Mouse (Mus musculus) midbrain, embryonic 12.5 days (tissue): ENCODE measurements at regions not wholly inside any gene's neighbourhood (a gene's known extent, or its start where the extent isn't known, plus 50 kb on each side); places are given as distances from the start of the nearest gene placed in this dataset.

Experiments used
- ATAC-seq: fragments of 200-750 bp; cut with Nextera tagmentation; 2 replicates; pipeline ENCODE4 v1.8.0; 2017; ENCODE audit warnings: low read depth, moderate TSS enrichment, moderate library complexity; ENCODE audit not compliant: low FRiP score
- H3K27ac ChIP-seq: fragments of 300-500 bp; sonication (generic); replicated peaks from 2 replicates; pipeline ENCODE4 v1.5.1; 2016; ENCODE audit warnings: mild to moderate bottlenecking
- H3K27me3 ChIP-seq: fragments of 300-500 bp; sonication (generic); 2 replicates; pipeline ENCODE4 v1.6.1; 2016; ENCODE audit warnings: mild to moderate bottlenecking
- H3K36me3 ChIP-seq: fragments of 300-500 bp; sonication (generic); 2 replicates; pipeline ENCODE4 v1.6.1; 2016
- H3K4me1 ChIP-seq: fragments of 300-500 bp; sonication (generic); 2 replicates; pipeline ENCODE4 v1.6.1; 2016
- H3K4me2 ChIP-seq: fragments of 300-500 bp; sonication (generic); replicated peaks from 2 replicates; pipeline ENCODE4 v1.6.1; 2016; ENCODE audit warnings: mild to moderate bottlenecking, moderate library complexity
- H3K4me3 ChIP-seq: fragments of 300-500 bp; sonication (generic); 2 replicates; pipeline ENCODE4 v1.5.1; 2016; ENCODE audit warnings: mild to moderate bottlenecking
- H3K9ac ChIP-seq: fragments of 300-500 bp; sonication (generic); replicated peaks from 2 replicates; pipeline ENCODE4 v1.6.1; 2016; ENCODE audit warnings: mild to moderate bottlenecking, moderate library complexity
- H3K9me3 ChIP-seq: fragments of 300-500 bp; sonication (generic); 2 replicates; pipeline ENCODE4 v1.6.1; 2016; ENCODE audit warnings: mild to moderate bottlenecking
- WGBS: fragments of 180-500 bp; shearing (Covaris S2); methylation state at CpG from one replicate; pipeline ENCODE4 v1.1.7; 2016; 5-methylcytosine and 5-hydroxymethylcytosine counted together

GRCm38 (mm10) chr2:134003146-134003545, 451.2 kb downstream of the Bmp2 start:
- Histone ChIP-seq H3K4me2 (no peak overlapping the region), H3K9me3 (no peaks in the 10 kb centered on the region), H3K27ac (no peak overlapping the region), H3K4me1 (no peaks in the 10 kb centered on the region), H3K4me3 (no peak overlapping the region), H3K9ac (no peak overlapping the region), H3K36me3 (no peaks in the 10 kb centered on the region), H3K27me3 (no peaks in the 10 kb centered on the region)
- ATAC-seq = no peak
- 67% methylated on average over 1 of the region's 1 CpGs for WGBS

DNA sequence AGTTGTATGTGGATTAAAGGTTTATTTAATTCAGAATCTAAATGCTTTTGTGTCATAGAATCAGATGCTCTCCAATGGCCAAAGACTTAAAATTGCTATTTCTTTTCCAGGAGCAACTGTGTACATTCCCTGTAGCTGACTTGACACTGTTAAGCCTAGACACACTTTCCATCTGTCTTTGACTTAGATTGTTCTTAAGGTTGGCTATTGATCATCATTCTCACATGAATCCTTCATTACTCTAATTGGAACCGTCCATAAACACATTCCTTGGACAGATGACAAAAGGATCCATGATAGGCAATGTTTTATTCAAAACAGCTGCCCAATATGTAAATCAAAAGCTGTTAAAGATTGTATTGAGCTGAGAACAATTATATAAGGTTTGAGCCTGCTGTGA, 442.8 kb downstream of the Bmp2 start:
- H3K4me3 ChIP-seq = no peak overlapping the region
- no peaks in the 10 kb centered on the region; the same call in 1 of the 2 replicates for H3K27me3 ChIP-seq
- no peak overlapping the region for H3K4me2 ChIP-seq
- H3K9me3 ChIP-seq = no peaks in the 10 kb centered on the region
- no peaks in the 10 kb centered on the region for H3K36me3 ChIP-seq
- 0 out of 2 replicates have a peak, but pooled peaks have one; percentile 19 for ATAC-seq
- H3K9ac ChIP-seq = no peak overlapping the region
- H3K27ac ChIP-seq = no peak overlapping the region
- peaks cover 3% of the 10 kb centered on the region; the same call in 1 of the 2 replicates for H3K4me1 ChIP-seq
- 25% methylated on average over 1 of the region's 1 CpGs for WGBS

- Histone ChIP-seq H3K36me3 (no peaks in the 10 kb centered on the region), H3K4me3 (no peak overlapping the region), H3K9ac (no peak overlapping the region), H3K4me1 (peaks cover 3% of the 10 kb centered on the region; the same call in 1 of the 2 replicates), H3K27me3 (no peaks in the 10 kb centered on the region; the same call in 1 of the 2 replicates), H3K4me2 (no peak overlapping the region), H3K27ac (no peak overlapping the region), H3K9me3 (no peaks in the 10 kb centered on the region)
- ATAC-seq = peak; percentile 34; the same call in 1 of the 2 replicates
- 78% methylated on average over 9 of the region's 9 CpGs for WGBS
Observed at GRCm38 (mm10) chr2:133994337-133994736, 442.4 kb downstream of the Bmp2 start.

- H3K9ac ChIP-seq = no peak overlapping the region
- WGBS = 97% methylated on average over 1 of the region's 1 CpGs
- no peaks in the 10 kb centered on the region for H3K27me3 ChIP-seq
- H3K4me2 ChIP-seq = no peak overlapping the region
- H3K4me3 ChIP-seq = no peak overlapping the region
- no peaks in the 10 kb centered on the region for H3K36me3 ChIP-seq
- no peak overlapping the region for H3K27ac ChIP-seq
- no peak for ATAC-seq
- no peaks in the 10 kb centered on the region for H3K9me3 ChIP-seq
- no peaks in the 10 kb centered on the region for H3K4me1 ChIP-seq
Observed at GRCm38 (mm10) chr2:133987671-133988070, 435.7 kb downstream of the Bmp2 start.
